Mouse (Mus musculus) lung, adult 2 months (tissue): ENCODE measurements around the gene Sox8.

Experiments
- CTCF ChIP-seq: fragments of 200-500 bp; IDR thresholded peaks from 2 replicates; pipeline ENCODE4 v1.5.1; 2011; ENCODE audit warnings: mild to moderate bottlenecking, low read length, control low read depth; ENCODE audit not compliant: insufficient read depth
- POLR2A ChIP-seq: fragments of 200-500 bp; IDR thresholded peaks from 2 replicates; pipeline ENCODE4 v1.6.1; 2011; ENCODE audit warnings: low read depth, mild to moderate bottlenecking, control low read depth, low read length, borderline replicate concordance; ENCODE audit errors: extremely low read depth

DNA sequence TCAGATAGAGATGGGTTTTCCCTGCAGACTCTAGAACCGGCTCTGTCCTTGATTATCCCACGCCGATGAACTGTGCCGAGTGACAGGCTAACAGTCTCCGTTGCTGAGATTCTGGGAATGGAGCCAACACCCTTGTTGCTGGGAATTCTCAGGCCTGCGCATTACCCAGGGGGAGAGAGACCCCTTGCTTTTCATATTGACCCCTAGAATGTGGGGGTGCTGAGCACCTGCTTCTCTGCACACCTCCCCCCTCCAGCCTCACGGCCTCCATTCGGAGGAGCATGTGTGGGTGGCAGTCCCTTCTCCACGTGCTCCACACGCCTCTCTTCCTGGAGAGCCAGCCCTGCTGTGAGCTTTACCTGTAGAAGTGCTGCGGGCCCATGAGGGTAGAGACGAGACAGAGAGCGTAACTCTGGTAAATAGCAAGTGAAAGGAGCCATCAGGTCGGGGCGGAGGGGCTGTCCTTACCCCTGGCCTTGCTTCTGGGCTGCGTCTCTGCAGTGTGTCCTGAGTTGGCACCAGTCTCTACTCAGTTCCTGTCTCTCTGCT is 48.1 kb upstream of the Sox8 start:
- TF ChIP-seq CTCF (no peak), POLR2A (no peak)
